Mouse (Mus musculus): Measurements from ENCODE around the gene Tex26. TPM values are rescaled to one million over a fixed set of nuclear protein-coding genes. Genes with fewer than 3 reads are reported as not detected.

The Tex26 gene
- polyA plus RNA-seq, 1 experiment from 2014 or later: 1.1 TPM

GRCm38 (mm10) chr5:149517116-149517515, 77.7 kb downstream of the Tex26 start:
- no peak for ATAC-seq (ENCODE audit: low FRiP score, low read depth)
- Histone ChIP-seq H3K36me3 (no peaks in the 10 kb centered on the region), H3K4me3 (no peak overlapping the region), H3K27ac (replicated peaks) (no peak overlapping the region), H3K27me3 (peaks cover 8% of the 10 kb centered on the region), H3K9ac (replicated peaks) (no peak overlapping the region), H3K4me2 (replicated peaks) (no peak overlapping the region), H3K9me3 (no peaks in the 10 kb centered on the region), H3K4me1 (peaks cover 56% of the 10 kb centered on the region)
- WGBS: 82% methylated on average over 6 of the region's 6 CpGs

Other genes with a start within 250 kb of the Tex26 start
- gene Alox5ap, start 174.9 kb upstream of the Tex26 start, polyA plus RNA-seq (2016; fragmentation: Nextera tagmentation; extraction: Ambion mirVana): 4.8 and 6.5 TPM in 2 replicates
- 1.0 and 1.1 TPM in 2 replicates for gene Medag, start 27.9 kb upstream of the Tex26 start, polyA plus RNA-seq (2016; fragmentation: Nextera tagmentation; extraction: Ambion mirVana)
- gene Wdr95, start 89.0 kb downstream of the Tex26 start, polyA plus RNA-seq (2016; fragmentation: Nextera tagmentation; extraction: Ambion mirVana): 0.08 and 0.10 TPM in 2 replicates
- gene Hsph1, start 196.7 kb downstream of the Tex26 start, polyA plus RNA-seq (2016; fragmentation: Nextera tagmentation; extraction: Ambion mirVana): 105 and 119 TPM in 2 replicates
- gene B3glct, start 238.6 kb downstream of the Tex26 start, polyA plus RNA-seq (2016; fragmentation: Nextera tagmentation; extraction: Ambion mirVana): 15.2 and 16.0 TPM in 2 replicates

All from midbrain, embryonic 12.5 days (tissue).